Mouse (Mus musculus) limb, embryonic 11.5 days (tissue): ENCODE data around the gene D11Wsu47e. TPM values are rescaled to one million over a fixed set of nuclear protein-coding genes. Genes with fewer than 3 reads are reported as not detected.

Experiments used
- ATAC-seq: fragments of 200-750 bp; cut with Nextera tagmentation; 2 replicates; pipeline ENCODE4 v1.8.0; 2017; ENCODE audit warnings: low read depth; ENCODE audit not compliant: insufficient number of reproducible peaks, low FRiP score, low TSS enrichment
- DNase-seq: peaks from one replicate; pipeline ENCODE4 v3.0.0-alpha.2; 2015; ENCODE audit warnings: low spot score
- H3K27ac ChIP-seq: fragments of 300-500 bp; sonication (generic); replicated peaks from 2 replicates; pipeline ENCODE4 v1.5.1; 2014; ENCODE audit warnings: low read depth, mild to moderate bottlenecking, low read length
- H3K27me3 ChIP-seq: fragments of 300-500 bp; sonication (generic); 2 replicates; pipeline ENCODE4 v1.6.1; 2014; ENCODE audit warnings: mild to moderate bottlenecking, low read length, mixed read lengths; ENCODE audit not compliant: control insufficient read depth, insufficient read depth
- H3K36me3 ChIP-seq: fragments of 300-500 bp; sonication (generic); 2 replicates; pipeline ENCODE4 v1.6.1; 2014; ENCODE audit warnings: mild to moderate bottlenecking, low read length, moderate library complexity, mixed read lengths; ENCODE audit not compliant: control insufficient read depth, insufficient read depth
- H3K4me1 ChIP-seq: fragments of 300-500 bp; sonication (generic); 2 replicates; pipeline ENCODE4 v1.6.1; 2014; ENCODE audit warnings: low read length, mixed read lengths; ENCODE audit not compliant: control insufficient read depth, insufficient read depth
- H3K4me2 ChIP-seq: fragments of 300-500 bp; sonication (generic); 2 replicates; pipeline ENCODE4 v1.6.1; 2014; ENCODE audit warnings: low read depth, mild to moderate bottlenecking, moderate library complexity; ENCODE audit not compliant: severe bottlenecking
- H3K4me3 ChIP-seq: fragments of 300-500 bp; sonication (generic); 2 replicates; pipeline ENCODE4 v1.5.1; 2014; ENCODE audit warnings: low read depth, low read length
- H3K9ac ChIP-seq: fragments of 300-500 bp; sonication (generic); 2 replicates; pipeline ENCODE4 v1.6.1; 2014; ENCODE audit warnings: mild to moderate bottlenecking, low read length
- H3K9me3 ChIP-seq: fragments of 300-500 bp; sonication (generic); 2 replicates; pipeline ENCODE4 v1.6.1; 2016; ENCODE audit warnings: low read length; ENCODE audit not compliant: control insufficient read depth
- WGBS: fragments of 180-500 bp; shearing (Covaris S2); extraction: QIAGEN DNeasy Blood & Tissue Kit; methylation state at CpG from one replicate; pipeline ENCODE4 v1.1.7; 2014; 5-methylcytosine and 5-hydroxymethylcytosine counted together
- polyA plus RNA-seq: library from polyadenylated mRNA; unstranded; fragments of >200 nt; fragmentation: Nextera tagmentation; extraction: Ambion mirVana; gene quantifications from 2 replicates; pipeline ENCODE4 v1.2.1, GENCODE M21; 2014

The D11Wsu47e gene
- 24.0 and 26.1 TPM in 2 replicates for polyA plus RNA-seq

GRCm38 (mm10) chr11:113683957-113684706 is at the start of gene D11Wsu47e, which contains the start of gene Fam104a:
TSS of gene D11Wsu47e (plus strand) at chr11:113684412.
TSS of gene Fam104a (minus strand) at chr11:113684155.
- H3K27ac ChIP-seq: peak within 1 kb of the TSS; percentile 97
- under 1% methylated on average over 70 of the region's 73 CpGs for WGBS
- peak within 1 kb of the TSS; percentile 89 for H3K9ac ChIP-seq
- no peaks in the 10 kb centered on the region for H3K9me3 ChIP-seq
- ATAC-seq (peak; percentile 92), DNase-seq (peak; percentile 97)
- H3K27me3 ChIP-seq: no peaks in the 10 kb centered on the region
- H3K36me3 ChIP-seq: peaks cover 7% of the 10 kb centered on the region
- peaks cover 8% of the 10 kb centered on the region for H3K4me1 ChIP-seq
- H3K4me3 ChIP-seq: peak within 1 kb of the TSS; percentile 90
- H3K4me2 ChIP-seq: peak within 1 kb of the TSS; percentile 74

- no peak overlapping the region for H3K27ac ChIP-seq
- H3K27me3 ChIP-seq: no peaks in the 10 kb centered on the region
- H3K4me2 ChIP-seq: no peak overlapping the region
- ATAC-seq (no peak), DNase-seq (no peak)
- H3K36me3 ChIP-seq: no peaks in the 10 kb centered on the region
- H3K9ac ChIP-seq: no peak overlapping the region
- WGBS: 73% methylated on average over 10 of the region's 10 CpGs
- no peaks in the 10 kb centered on the region for H3K4me1 ChIP-seq
- no peaks in the 10 kb centered on the region for H3K9me3 ChIP-seq
- no peak overlapping the region for H3K4me3 ChIP-seq
Observed at GRCm38 (mm10) chr11:113634699-113635121, 49.5 kb upstream of the D11Wsu47e start.

- H3K4me1 ChIP-seq: no peaks in the 10 kb centered on the region
- H3K9me3 ChIP-seq: no peaks in the 10 kb centered on the region
- ATAC-seq (no peak), DNase-seq (no peak)
- WGBS: 87% methylated on average over 12 of the region's 12 CpGs
- no peak overlapping the region for H3K27ac ChIP-seq
- H3K36me3 ChIP-seq: no peaks in the 10 kb centered on the region
- H3K4me3 ChIP-seq: no peak overlapping the region
- no peak overlapping the region for H3K4me2 ChIP-seq
- H3K27me3 ChIP-seq: no peaks in the 10 kb centered on the region
- H3K9ac ChIP-seq: no peak overlapping the region
Observed at GRCm38 (mm10) chr11:113638680-113639079, 45.5 kb upstream of the D11Wsu47e start.

- WGBS: 87% methylated on average over 3 of the region's 3 CpGs
- H3K27me3 ChIP-seq: no peaks in the 10 kb centered on the region
- no peak overlapping the region for H3K9ac ChIP-seq
- no peak for ATAC-seq
- H3K36me3 ChIP-seq: no peaks in the 10 kb centered on the region
- no peak overlapping the region for H3K4me2 ChIP-seq
- DNase-seq: no peak
- no peak overlapping the region for H3K27ac ChIP-seq
- H3K9me3 ChIP-seq: no peaks in the 10 kb centered on the region
- H3K4me1 ChIP-seq: peaks cover 6% of the 10 kb centered on the region; the same call in 1 of the 2 replicates
- H3K4me3 ChIP-seq: no peak overlapping the region
Observed at GRCm38 (mm10) chr11:113645181-113645580, 39.0 kb upstream of the D11Wsu47e start.

DNA sequence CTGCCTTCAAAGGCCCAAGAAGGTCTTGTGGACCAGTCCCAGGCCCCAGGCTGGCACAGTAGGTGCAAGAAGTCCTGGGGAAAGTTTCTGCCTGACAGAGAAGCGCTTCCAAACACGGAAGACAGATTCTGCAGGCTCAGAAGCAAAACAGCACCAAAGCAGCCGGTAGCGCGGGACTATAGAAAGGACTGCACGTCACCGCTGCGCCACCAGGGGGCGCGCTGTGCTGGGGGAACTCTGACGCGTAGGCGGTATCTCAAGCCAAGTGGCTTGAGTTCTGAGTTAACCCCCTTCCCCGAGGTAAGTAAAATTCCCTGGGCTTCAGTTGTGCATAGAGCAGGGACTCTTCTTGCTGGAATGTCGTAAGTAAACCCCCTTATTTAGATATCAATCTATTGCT is 36.1 kb upstream of the D11Wsu47e start:
- Histone ChIP-seq H3K4me1 (peaks cover 14% of the 10 kb centered on the region), H3K27ac (no peak overlapping the region), H3K4me2 (peak overlapping the region; percentile 26; the same call in 1 of the 2 replicates), H3K27me3 (no peaks in the 10 kb centered on the region), H3K36me3 (0 out of 2 replicates have a peak, but pooled peaks cover 3% of the 10 kb centered on the region), H3K9me3 (no peaks in the 10 kb centered on the region), H3K9ac (peak overlapping the region; percentile 24; the same call in 1 of the 2 replicates), H3K4me3 (no peak overlapping the region)
- peak; percentile 92 for DNase-seq
- WGBS: 4% methylated on average over 15 of the region's 15 CpGs
- ATAC-seq: no peak

DNA sequence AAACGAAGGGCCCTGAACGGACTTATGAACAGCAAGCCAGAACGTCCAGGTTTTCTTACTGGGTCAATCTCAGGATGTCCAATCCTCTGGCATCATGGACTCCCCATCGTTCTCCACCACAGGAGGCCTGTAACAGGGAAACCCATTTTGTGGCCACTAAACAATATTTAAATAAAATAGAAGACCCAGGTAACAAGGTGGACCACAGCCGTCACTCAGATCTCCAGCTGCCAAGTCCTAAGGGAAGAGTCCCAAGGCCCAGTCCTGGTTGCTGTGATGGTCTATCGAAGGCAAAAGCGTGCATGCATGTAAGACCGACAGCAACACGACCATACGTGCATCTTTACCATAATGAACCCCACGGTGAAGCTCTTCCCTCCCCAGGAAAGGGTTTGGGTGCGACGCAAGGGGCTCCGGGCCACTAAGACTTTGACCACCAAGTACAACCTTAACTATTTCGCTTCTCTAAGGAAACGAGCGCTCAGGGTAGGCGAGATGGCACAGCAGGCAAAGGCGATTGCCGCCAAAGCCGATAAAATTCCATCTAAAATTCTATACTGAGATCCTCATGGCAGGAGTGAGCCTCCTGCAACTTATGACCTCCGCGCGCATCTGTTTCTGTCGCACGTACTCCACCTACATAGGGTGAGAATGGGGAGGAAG is 35.4 kb upstream of the D11Wsu47e start, which contains the start of gene Cog1:
Gene Cog1, plus strand, starts transcription at position 480 of the 663 bp plus-strand sequence.
- Histone ChIP-seq H3K4me2 (peak within 1 kb of the TSS; percentile 74), H3K36me3 (peaks cover 7% of the 10 kb centered on the region; the same call in 1 of the 2 replicates), H3K9me3 (no peaks in the 10 kb centered on the region), H3K27me3 (no peaks in the 10 kb centered on the region), H3K9ac (peak within 1 kb of the TSS; percentile 90), H3K4me1 (peaks cover 17% of the 10 kb centered on the region), H3K27ac (peak within 1 kb of the TSS; percentile 79), H3K4me3 (peak within 1 kb of the TSS; percentile 88)
- WGBS: 38% methylated on average over 26 of the region's 26 CpGs
- DNase-seq: no peak
- ATAC-seq: no peak

DNA sequence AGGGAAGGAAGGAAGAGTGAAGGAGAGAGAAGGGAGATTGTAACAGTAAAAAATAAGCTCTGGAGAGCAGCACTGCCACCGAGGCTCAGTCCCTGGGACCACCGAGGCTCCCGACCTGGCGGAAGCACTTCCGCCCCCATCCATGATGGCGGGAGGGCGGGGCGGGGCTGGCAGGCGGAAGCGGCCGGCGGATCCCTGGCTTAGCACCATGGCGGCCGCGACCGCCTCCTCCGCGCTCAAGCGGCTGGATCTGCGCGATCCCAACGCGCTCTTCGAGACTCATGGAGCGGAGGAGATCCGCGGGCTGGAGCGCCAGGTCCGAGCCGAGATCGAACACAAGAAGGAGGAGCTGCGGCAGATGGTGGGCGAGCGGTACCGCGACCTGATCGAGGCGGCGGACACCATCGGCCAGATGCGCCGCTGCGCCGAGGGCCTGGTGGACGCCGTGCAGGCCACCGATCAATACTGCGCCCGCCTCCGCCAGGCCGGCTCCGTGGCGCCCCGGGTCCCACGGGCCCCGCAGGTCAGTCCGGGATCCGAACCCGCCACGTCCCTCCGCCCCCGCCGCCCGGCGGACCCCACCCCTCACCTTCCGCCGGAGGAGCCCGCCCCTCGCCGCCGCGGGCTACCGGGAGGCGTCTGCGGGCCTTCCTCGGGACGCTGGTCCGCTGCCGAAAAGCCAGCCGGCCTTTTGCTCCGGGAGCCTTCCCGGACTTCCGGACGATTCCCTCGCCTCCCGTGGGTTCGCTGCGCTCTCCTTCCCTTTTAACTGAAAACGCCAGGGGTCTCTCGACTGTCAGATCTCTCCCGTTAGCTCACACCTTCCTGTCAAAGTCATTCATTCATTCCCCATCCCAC is 34.6 kb upstream of the D11Wsu47e start, which contains the start of gene Slc39a11:
Gene Slc39a11, minus strand, starts transcription at position 727 of the 858 bp plus-strand sequence.
- peaks cover 21% of the 10 kb centered on the region for H3K4me1 ChIP-seq
- H3K27ac ChIP-seq: peak within 1 kb of the TSS; percentile 79
- H3K36me3 ChIP-seq: peaks cover 9% of the 10 kb centered on the region; the same call in 1 of the 2 replicates
- peak within 1 kb of the TSS; percentile 88 for H3K4me3 ChIP-seq
- H3K9me3 ChIP-seq: no peaks in the 10 kb centered on the region
- DNase-seq (peak; percentile 85), ATAC-seq (peak; percentile 65; the same call in 1 of the 2 replicates)
- H3K9ac ChIP-seq: peak within 1 kb of the TSS; percentile 90
- no peaks in the 10 kb centered on the region for H3K27me3 ChIP-seq
- under 1% methylated on average over 77 of the region's 91 CpGs for WGBS
- peak within 1 kb of the TSS; percentile 74 for H3K4me2 ChIP-seq
